Mouse (Mus musculus): ENCODE results near the gene Ccdc155.
"Not testable (repeated sequence)": the region's sequence is repeated elsewhere in the genome, so short reads cannot be mapped to it uniquely, and the experiment has no call there.

The Ccdc155 gene

GRCm38 (mm10) chr7:45164833-45165232 is 39.9 kb downstream of the Ccdc155 start:
- no peak for DNase-seq (ENCODE audit: low read depth, low spot score)

GRCm38 (mm10) chr7:45163735-45164490 is 40.8 kb downstream of the Ccdc155 start, which contains the start of gene Slc17a7:
TSS of gene Slc17a7 (plus strand) at chr7:45163949.
- peak; percentile 59 for DNase-seq (ENCODE audit: low read depth, low spot score)

GRCm38 (mm10) chr7:45162996-45163615 is 41.6 kb downstream of the Ccdc155 start:
- no peak for DNase-seq (ENCODE audit: low read depth, low spot score)

- DNase-seq (ENCODE audit: low read depth, low spot score): no peak
Observed at GRCm38 (mm10) chr7:45162551-45162950, 42.1 kb downstream of the Ccdc155 start.

- DNase-seq (ENCODE audit: low read depth, low spot score): peak; percentile 98
Observed at GRCm38 (mm10) chr7:45161612-45162473, 42.8 kb downstream of the Ccdc155 start.

- DNase-seq (ENCODE audit: low read depth, low spot score): no peak
Observed at GRCm38 (mm10) chr7:45160866-45161265, 43.8 kb downstream of the Ccdc155 start.

- DNase-seq (ENCODE audit: low read depth, low spot score): no peak
Observed at GRCm38 (mm10) chr7:45160316-45160800, 44.3 kb downstream of the Ccdc155 start.

GRCm38 (mm10) chr7:45158991-45159390 is 45.7 kb downstream of the Ccdc155 start:
- DNase-seq (ENCODE audit: low read depth, low spot score): no peak

GRCm38 (mm10) chr7:45157459-45157858 is 47.2 kb downstream of the Ccdc155 start:
- DNase-seq (ENCODE audit: low read depth, low spot score): no peak

GRCm38 (mm10) chr7:45156206-45156605 is 48.5 kb downstream of the Ccdc155 start:
- no peak for DNase-seq (ENCODE audit: low read depth, low spot score)

- peak; percentile 93 for DNase-seq (ENCODE audit: low read depth, low spot score)
Observed at GRCm38 (mm10) chr7:45155590-45155989, 49.1 kb downstream of the Ccdc155 start.

- DNase-seq (ENCODE audit: low read depth, low spot score): peak; percentile 91
Observed at GRCm38 (mm10) chr7:45154993-45155514, 49.6 kb downstream of the Ccdc155 start.

- DNase-seq (ENCODE audit: low read depth, low spot score): peak; percentile 96
Observed at GRCm38 (mm10) chr7:45154096-45154992, 50.3 kb downstream of the Ccdc155 start, which contains the start of the genes Pih1d1 and Aldh16a1. TSS of gene Pih1d1 (plus strand) at chr7:45154303. TSS of gene Aldh16a1 (minus strand) at chr7:45154584.

- peak; percentile 70 for DNase-seq (ENCODE audit: low read depth, low spot score)
Observed at GRCm38 (mm10) chr7:45153586-45153985, 51.1 kb downstream of the Ccdc155 start.

- DNase-seq (ENCODE audit: low read depth, low spot score): not testable (repeated sequence)
Observed at GRCm38 (mm10) chr7:45153052-45153451, 51.6 kb downstream of the Ccdc155 start.

- no peak for DNase-seq (ENCODE audit: low read depth, low spot score)
Observed at GRCm38 (mm10) chr7:45151303-45151702, 53.4 kb downstream of the Ccdc155 start.

- peak; percentile 61 for DNase-seq (ENCODE audit: low read depth, low spot score)
Observed at GRCm38 (mm10) chr7:45150321-45150720, 54.4 kb downstream of the Ccdc155 start.

GRCm38 (mm10) chr7:45149545-45149944 is 55.1 kb downstream of the Ccdc155 start:
- no peak for DNase-seq (ENCODE audit: low read depth, low spot score)

- no peak for DNase-seq (ENCODE audit: low read depth, low spot score)
Observed at GRCm38 (mm10) chr7:45148534-45149098, 56.1 kb downstream of the Ccdc155 start.

GRCm38 (mm10) chr7:45147899-45148298 is 56.8 kb downstream of the Ccdc155 start:
- no peak for DNase-seq (ENCODE audit: low read depth, low spot score)
